Mouse (Mus musculus) testis, adult 2 months (tissue): ENCODE results near the gene Kcnq1. TPM values are rescaled to one million over a fixed set of nuclear protein-coding genes. Genes with fewer than 3 reads are reported as not detected.

ENCODE experiments used
- H3K27ac ChIP-seq: fragments of 200-500 bp; 2 replicates; pipeline ENCODE4 v1.5.1; 2012; ENCODE audit warnings: low read depth, low read length; ENCODE audit not compliant: control insufficient read depth, insufficient read depth
- H3K27me3 ChIP-seq: fragments of 200-500 bp; 2 replicates; pipeline ENCODE4 v1.6.1; 2012; ENCODE audit warnings: mild to moderate bottlenecking, low read length, moderate library complexity; ENCODE audit not compliant: control insufficient read depth, insufficient read depth
- H3K36me3 ChIP-seq: fragments of 200-500 bp; 2 replicates; pipeline ENCODE4 v1.6.1; 2012; ENCODE audit warnings: mild to moderate bottlenecking, low read length; ENCODE audit not compliant: control insufficient read depth, insufficient read depth
- H3K4me1 ChIP-seq: fragments of 200-500 bp; 2 replicates; pipeline ENCODE4 v1.6.1; 2012; ENCODE audit warnings: low read length; ENCODE audit not compliant: control insufficient read depth, insufficient read depth
- H3K4me3 ChIP-seq: fragments of 200-500 bp; 2 replicates; pipeline ENCODE4 v1.5.1; 2012; ENCODE audit warnings: low read depth, mild to moderate bottlenecking, low read length, moderate library complexity, mixed read lengths; ENCODE audit not compliant: control insufficient read depth
- CTCF ChIP-seq: fragments of 200-500 bp; IDR thresholded peaks from 2 replicates; pipeline ENCODE4 v1.5.1; 2012; ENCODE audit warnings: low read depth, mild to moderate bottlenecking, inconsistent platforms, low read length, moderate library complexity; ENCODE audit not compliant: control insufficient read depth, insufficient read depth, insufficient replicate concordance
- POLR2A ChIP-seq: fragments of 200-500 bp; IDR thresholded peaks from 2 replicates; pipeline ENCODE4 v1.6.1; 2012; ENCODE audit warnings: low read depth, mild to moderate bottlenecking, inconsistent platforms, low read length, moderate library complexity; ENCODE audit not compliant: control insufficient read depth
- polyA plus RNA-seq: library from polyadenylated mRNA; depleted of rRNA; stranded (reverse); fragments of >200 nt; gene quantifications from 2 replicates; pipeline ENCODE4 v1.2.3, GENCODE M21; 2012

Kcnq1 gene
- polyA plus RNA-seq, 1 experiment, result 1.6 TPM

- H3K4me3 ChIP-seq, result peak overlapping the region; percentile 2; the same call in 1 of the 2 replicates
- no peaks in the 10 kb centered on the region for H3K36me3 ChIP-seq
- TF ChIP-seq POLR2A (no peak), CTCF (no peak)
- peaks cover 47% of the 10 kb centered on the region for H3K4me1 ChIP-seq
- peaks cover 4% of the 10 kb centered on the region; the same call in 1 of the 2 replicates for H3K27me3 ChIP-seq
- no peak overlapping the region for H3K27ac ChIP-seq
These were observed 356.4 kb downstream of the Kcnq1 start for GRCm38 (mm10) chr7:143462516-143462915.

- Histone ChIP-seq H3K4me1 (peaks cover 44% of the 10 kb centered on the region), H3K27ac (no peak overlapping the region), H3K27me3 (peaks cover 4% of the 10 kb centered on the region; the same call in 1 of the 2 replicates), H3K4me3 (no peak overlapping the region), H3K36me3 (no peaks in the 10 kb centered on the region)
- TF ChIP-seq CTCF (peak; percentile 85), POLR2A (no peak)
These were observed 357.8 kb downstream of the Kcnq1 start for GRCm38 (mm10) chr7:143463865-143464415.

- H3K4me3 ChIP-seq, result peak overlapping the region; percentile 78
- peaks cover 34% of the 10 kb centered on the region for H3K4me1 ChIP-seq
- H3K27me3 ChIP-seq, result no peaks in the 10 kb centered on the region
- TF ChIP-seq CTCF (no peak), POLR2A (no peak)
- no peaks in the 10 kb centered on the region for H3K36me3 ChIP-seq
- H3K27ac ChIP-seq, result no peak overlapping the region
These were observed 358.8 kb downstream of the Kcnq1 start for GRCm38 (mm10) chr7:143464811-143465560.

- Histone ChIP-seq H3K4me1 (peaks cover 29% of the 10 kb centered on the region), H3K27ac (no peak overlapping the region), H3K27me3 (no peaks in the 10 kb centered on the region), H3K4me3 (peak overlapping the region; percentile 78), H3K36me3 (no peaks in the 10 kb centered on the region)
- TF ChIP-seq POLR2A (no peak), CTCF (peak; percentile 97)
These were observed 360.0 kb downstream of the Kcnq1 start for GRCm38 (mm10) chr7:143466099-143466677.

- Histone ChIP-seq H3K4me1 (peaks cover 26% of the 10 kb centered on the region), H3K4me3 (no peak overlapping the region), H3K27me3 (no peaks in the 10 kb centered on the region), H3K36me3 (no peaks in the 10 kb centered on the region), H3K27ac (no peak overlapping the region)
- TF ChIP-seq CTCF (no peak), POLR2A (no peak)
These were observed 361.6 kb downstream of the Kcnq1 start for GRCm38 (mm10) chr7:143467714-143468113.

- TF ChIP-seq POLR2A, result no peak
- peak; percentile 75 for TF ChIP-seq CTCF
- H3K36me3 ChIP-seq, result no peaks in the 10 kb centered on the region
- H3K27me3 ChIP-seq, result no peaks in the 10 kb centered on the region
- no peak overlapping the region for H3K4me3 ChIP-seq
- peaks cover 29% of the 10 kb centered on the region for H3K4me1 ChIP-seq
- H3K27ac ChIP-seq, result no peak overlapping the region
These were observed 363.8 kb downstream of the Kcnq1 start for GRCm38 (mm10) chr7:143469946-143470345.

GRCm38 (mm10) chr7:143473347-143474101, 367.4 kb downstream of the Kcnq1 start, which contains the start of gene Slc22a18:
TSS of gene Slc22a18 (plus strand) at chr7:143473736.
- no peaks in the 10 kb centered on the region for H3K27me3 ChIP-seq
- 0 out of 2 replicates have a peak within 1 kb of the TSS, but pooled peaks have one; percentile 22 for H3K4me3 ChIP-seq
- H3K4me1 ChIP-seq, result peaks cover 16% of the 10 kb centered on the region
- H3K36me3 ChIP-seq, result no peaks in the 10 kb centered on the region
- TF ChIP-seq CTCF (no peak), POLR2A (no peak)
- H3K27ac ChIP-seq, result no peak within 1 kb of the TSS
